Mouse (Mus musculus) ES-Bruce4 (cell line): ENCODE data around the gene Mfsd11. TPM values are rescaled to one million over a fixed set of nuclear protein-coding genes. Genes with fewer than 3 reads are reported as not detected.
A peak's percentile ranks its signal among the peaks of the same experiment; 100 is the strongest.

Source experiments
- H3K27ac ChIP-seq: 2 replicates; pipeline ENCODE4 v1.5.1; 2012; ENCODE audit warnings: low read length, inconsistent platforms; ENCODE audit not compliant: insufficient read depth
- H3K27me3 ChIP-seq: 2 replicates; pipeline ENCODE4 v1.6.1; 2012; ENCODE audit warnings: mild to moderate bottlenecking, low read length, inconsistent platforms; ENCODE audit not compliant: control insufficient read depth, poor library complexity, insufficient read depth, severe bottlenecking
- H3K36me3 ChIP-seq: 2 replicates; pipeline ENCODE4 v1.6.1; 2012; ENCODE audit warnings: inconsistent platforms, mild to moderate bottlenecking, low read length, moderate library complexity; ENCODE audit not compliant: control insufficient read depth, poor library complexity, insufficient read depth, severe bottlenecking
- H3K4me1 ChIP-seq: one replicate; pipeline ENCODE4 v1.8.1; 2011; ENCODE audit warnings: low read length; ENCODE audit not compliant: control insufficient read depth, insufficient read depth
- H3K4me3 ChIP-seq: 2 replicates; pipeline ENCODE4 v1.5.1; 2011; ENCODE audit warnings: low read depth, mild to moderate bottlenecking, low read length
- H3K9ac ChIP-seq: 2 replicates; pipeline ENCODE4 v1.6.1; 2012; ENCODE audit warnings: low read depth, mild to moderate bottlenecking, inconsistent platforms; ENCODE audit not compliant: poor library complexity, severe bottlenecking
- H3K9me3 ChIP-seq: replicated peaks from 2 replicates; pipeline ENCODE4 v1.6.1; 2012; ENCODE audit warnings: mild to moderate bottlenecking, low read length, inconsistent platforms; ENCODE audit not compliant: control insufficient read depth, poor library complexity, insufficient read depth, severe bottlenecking
- CTCF ChIP-seq: IDR thresholded peaks from one replicate; pipeline ENCODE4 v1.8.1; 2011; ENCODE audit warnings: low read depth, low read length
- EP300 ChIP-seq: IDR thresholded peaks from 2 replicates; pipeline ENCODE4 v1.6.1; 2011; ENCODE audit warnings: low read depth, low read length; ENCODE audit not compliant: insufficient read depth
- POLR2A ChIP-seq: IDR thresholded peaks from one replicate; pipeline ENCODE4 v1.8.1; 2011; ENCODE audit warnings: low read length; ENCODE audit not compliant: insufficient read depth
- polyA plus RNA-seq: library from polyadenylated mRNA; stranded (reverse); fragments of >200 nt; gene quantifications from 2 replicates; pipeline ENCODE4 v1.2.4, GENCODE M21; 2011; ENCODE audit warnings: low read depth; ENCODE audit not compliant: missing spikeins, insufficient read depth, insufficient read length

The Mfsd11 gene
- polyA plus RNA-seq, 1 experiment: 15.1 TPM

DNA sequence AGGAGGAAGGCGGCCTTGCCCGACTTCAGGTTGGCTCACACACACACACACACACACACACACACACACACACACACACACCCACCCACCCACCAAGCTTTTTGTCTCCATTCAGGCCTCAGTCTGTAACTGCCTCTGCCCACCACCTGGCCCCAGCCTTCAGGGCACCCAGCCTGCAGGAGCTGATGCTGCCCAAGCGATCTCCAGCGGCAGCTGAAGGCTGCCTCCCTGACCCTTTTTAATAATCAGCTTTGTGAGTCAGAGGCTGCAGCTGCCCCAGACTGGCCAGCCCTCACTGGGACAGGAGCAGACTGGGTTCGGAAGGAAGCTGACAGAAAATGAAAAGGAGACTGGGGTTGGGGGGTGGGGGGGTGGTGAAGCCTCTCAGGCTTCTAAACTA lies 27.0 kb upstream of the Mfsd11 start:
- Histone ChIP-seq H3K4me3 (no peak overlapping the region), H3K36me3 (no peaks in the 10 kb centered on the region), H3K27ac (no peak overlapping the region), H3K9me3 (no peaks in the 10 kb centered on the region), H3K27me3 (no peaks in the 10 kb centered on the region), H3K9ac (no peak overlapping the region), H3K4me1 (peaks cover 3% of the 10 kb centered on the region)
- TF ChIP-seq CTCF (no peak), EP300 (no peak), POLR2A (no peak)

DNA sequence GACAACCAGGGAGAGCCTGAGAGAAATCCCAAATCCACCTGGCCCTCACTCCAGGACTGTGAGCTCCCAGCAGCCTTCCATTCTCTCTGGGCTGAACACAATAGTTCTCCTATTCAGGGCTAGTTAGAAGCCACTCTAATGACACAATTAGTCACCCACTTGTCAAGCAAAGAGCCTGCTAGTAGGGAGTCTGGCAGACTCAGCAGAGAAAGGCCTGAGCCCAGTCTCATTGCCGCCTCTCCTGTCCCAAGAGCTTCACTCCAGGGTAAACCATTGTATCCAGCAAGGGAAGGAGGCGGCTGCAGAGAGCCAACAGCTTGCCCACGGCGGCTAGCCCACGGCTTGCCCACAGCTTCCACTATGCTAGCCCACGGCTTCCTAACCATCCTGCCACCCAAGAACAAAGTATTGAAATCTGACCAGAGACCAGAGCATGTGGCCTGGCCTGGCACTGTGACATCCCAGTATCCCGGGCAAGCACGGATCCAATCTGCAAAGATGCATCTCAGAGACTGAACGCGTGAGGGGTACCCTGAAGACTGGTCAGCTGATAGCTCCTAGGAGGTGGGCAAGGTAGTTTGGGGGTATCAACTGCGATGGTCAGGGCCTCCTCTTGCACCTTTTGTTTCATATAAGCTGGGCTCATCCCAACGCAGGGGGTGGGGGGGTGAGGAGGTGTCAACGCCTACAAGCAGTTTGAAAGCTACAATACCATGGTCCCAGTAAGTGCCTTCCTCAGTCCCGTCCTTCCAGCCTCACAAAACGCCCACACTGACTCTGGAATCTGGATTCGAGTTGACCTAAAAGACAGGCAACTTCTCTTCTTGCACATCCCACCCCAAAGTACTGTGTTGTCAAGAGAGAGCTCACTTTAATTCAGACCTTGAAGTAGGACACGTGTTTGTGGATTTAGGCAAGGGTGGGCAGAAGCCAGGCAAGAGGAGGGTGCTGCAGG lies 25.4 kb upstream of the Mfsd11 start:
- no peak overlapping the region for H3K27ac ChIP-seq
- no peaks in the 10 kb centered on the region for H3K36me3 ChIP-seq
- TF ChIP-seq EP300: no peak
- no peak for TF ChIP-seq POLR2A
- TF ChIP-seq CTCF: no peak
- peak overlapping the region; percentile 68 for H3K4me3 ChIP-seq
- peaks cover 3% of the 10 kb centered on the region for H3K4me1 ChIP-seq
- no peaks in the 10 kb centered on the region for H3K27me3 ChIP-seq
- H3K9me3 ChIP-seq: no peaks in the 10 kb centered on the region
- peak overlapping the region; percentile 61 for H3K9ac ChIP-seq

DNA sequence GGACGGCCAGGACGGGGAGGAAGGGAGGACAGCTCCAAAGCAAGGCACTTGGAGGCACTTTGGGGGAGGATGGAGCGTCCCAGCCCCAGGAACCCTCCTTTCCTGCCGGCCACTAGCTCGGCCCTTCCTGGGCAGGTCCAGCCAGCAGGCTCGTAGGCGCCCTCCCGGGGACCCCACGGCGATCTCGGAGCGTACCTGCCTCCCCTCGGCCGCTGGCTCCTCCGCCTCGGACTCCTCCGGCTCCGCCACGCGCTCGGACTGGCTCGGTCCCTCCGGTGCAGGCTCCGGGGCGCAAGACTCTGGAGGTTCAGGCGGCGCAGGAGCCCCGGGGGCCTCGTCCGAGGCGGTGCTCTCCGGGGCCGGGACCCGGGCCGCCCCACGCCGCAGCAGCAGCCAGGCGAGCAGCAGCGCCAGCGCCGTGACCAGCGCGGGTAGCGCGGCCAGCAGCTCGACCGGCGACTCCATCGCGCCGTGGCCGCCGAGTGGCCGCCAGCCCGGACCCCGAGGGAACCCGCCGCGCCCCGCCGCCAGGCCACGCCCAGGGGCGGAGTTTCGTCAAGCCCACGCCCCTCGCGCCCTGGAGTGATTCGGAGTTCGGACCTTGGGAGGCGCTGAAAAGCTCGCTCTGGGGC lies 24.6 kb upstream of the Mfsd11 start, which contains the start of gene Mxra7:
Gene Mxra7, minus strand, starts transcription at position 513 of the 632 bp plus-strand sequence.
- Histone ChIP-seq H3K4me1 (peaks cover 6% of the 10 kb centered on the region), H3K27ac (no peak within 1 kb of the TSS), H3K9ac (peak within 1 kb of the TSS; percentile 61), H3K36me3 (no peaks in the 10 kb centered on the region), H3K9me3 (no peaks in the 10 kb centered on the region), H3K4me3 (peak within 1 kb of the TSS; percentile 68), H3K27me3 (no peaks in the 10 kb centered on the region)
- no peak for TF ChIP-seq EP300
- TF ChIP-seq POLR2A: no peak
- no peak for TF ChIP-seq CTCF

DNA sequence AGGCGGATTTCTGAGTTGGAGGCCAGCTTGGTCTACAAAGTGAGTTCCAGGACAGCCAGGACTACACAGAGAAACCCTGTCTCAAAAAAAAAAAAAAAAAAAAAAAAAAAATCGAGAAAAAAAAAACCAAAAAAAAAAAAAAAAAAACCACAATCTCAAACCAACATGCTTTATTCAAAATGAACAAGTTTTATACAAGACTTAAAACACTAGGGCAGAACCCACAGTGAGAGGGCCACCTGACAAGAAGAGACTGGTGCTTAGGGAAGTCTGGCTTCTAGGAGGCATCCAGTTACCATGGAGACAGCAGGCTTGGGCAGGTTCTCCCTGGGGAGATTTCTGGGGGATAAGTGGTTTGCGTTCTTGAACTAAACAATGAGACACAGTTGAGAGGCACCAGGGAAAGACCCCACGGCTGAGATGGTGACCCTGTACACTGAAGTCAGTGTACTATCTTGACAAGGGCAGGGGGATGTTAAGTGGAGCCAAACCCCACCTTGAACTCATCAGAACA lies 20.0 kb upstream of the Mfsd11 start:
- TF ChIP-seq EP300 (no peak), CTCF (no peak), POLR2A (no peak)
- no peaks in the 10 kb centered on the region for H3K27me3 ChIP-seq
- no peak overlapping the region for H3K27ac ChIP-seq
- H3K9ac ChIP-seq: no peak overlapping the region
- H3K9me3 ChIP-seq: no peaks in the 10 kb centered on the region
- peaks cover 6% of the 10 kb centered on the region for H3K4me1 ChIP-seq
- no peak overlapping the region for H3K4me3 ChIP-seq
- H3K36me3 ChIP-seq: peaks cover 8% of the 10 kb centered on the region

DNA sequence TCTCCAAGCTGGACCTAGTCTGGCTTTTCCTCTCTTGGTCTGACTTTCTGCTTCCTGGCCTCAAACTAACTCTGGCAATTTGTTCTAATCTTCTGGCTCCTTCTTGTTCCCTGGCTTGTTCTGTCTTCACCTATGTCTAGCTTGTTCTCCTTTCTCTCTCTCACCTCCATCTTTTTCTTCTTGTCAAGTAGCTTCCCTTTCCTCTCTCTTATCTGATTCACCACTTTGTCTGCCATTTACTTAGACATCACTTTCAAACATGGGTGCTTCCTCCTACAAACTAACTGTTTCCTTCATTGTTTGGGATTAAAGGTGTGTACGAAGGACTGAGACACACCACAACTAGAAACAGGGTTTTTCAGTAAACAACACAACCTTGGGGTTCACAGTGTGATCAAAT lies 17.3 kb upstream of the Mfsd11 start:
- Histone ChIP-seq H3K4me1 (peaks cover 6% of the 10 kb centered on the region), H3K27me3 (no peaks in the 10 kb centered on the region), H3K9me3 (no peaks in the 10 kb centered on the region), H3K9ac (no peak overlapping the region), H3K27ac (peak overlapping the region; percentile 15; the same call in 1 of the 2 replicates), H3K36me3 (peaks cover 29% of the 10 kb centered on the region), H3K4me3 (no peak overlapping the region)
- TF ChIP-seq POLR2A: no peak
- no peak for TF ChIP-seq CTCF
- no peak for TF ChIP-seq EP300
